Mouse (Mus musculus) stomach, embryonic 14.5 days (tissue): Measurements from ENCODE around the gene Ly6g. TPM values are rescaled to one million over a fixed set of nuclear protein-coding genes. Genes with fewer than 3 reads are reported as not detected.
"Not testable (repeated sequence)": the region's sequence is repeated elsewhere in the genome, so short reads cannot be mapped to it uniquely, and the experiment has no call there.

Experiments
- ATAC-seq: fragments of 200-750 bp; cut with Nextera tagmentation; 2 replicates; pipeline ENCODE4 v1.8.0; 2017; ENCODE audit warnings: low read depth, moderate TSS enrichment; ENCODE audit not compliant: insufficient number of reproducible peaks, insufficient read depth, low FRiP score
- H3K27ac ChIP-seq: fragments of 300-500 bp; sonication (generic); 2 replicates; pipeline ENCODE4 v1.5.1; 2014; ENCODE audit warnings: mild to moderate bottlenecking, low read length, moderate library complexity, mixed read lengths
- H3K27me3 ChIP-seq: fragments of 300-500 bp; sonication (generic); 2 replicates; pipeline ENCODE4 v1.6.1; 2014; ENCODE audit warnings: low read length, control low read depth, mixed read lengths; ENCODE audit not compliant: control insufficient read depth, insufficient read depth
- H3K36me3 ChIP-seq: fragments of 300-500 bp; sonication (generic); 2 replicates; pipeline ENCODE4 v1.6.1; 2014; ENCODE audit warnings: mild to moderate bottlenecking, control low read depth, low read length, moderate library complexity, mixed read lengths; ENCODE audit not compliant: control insufficient read depth, insufficient read depth
- H3K4me1 ChIP-seq: fragments of 300-500 bp; sonication (generic); 2 replicates; pipeline ENCODE4 v1.6.1; 2014; ENCODE audit warnings: low read length, control low read depth, mixed read lengths; ENCODE audit not compliant: control insufficient read depth, insufficient read depth
- H3K4me2 ChIP-seq: fragments of 300-500 bp; sonication (generic); replicated peaks from 2 replicates; pipeline ENCODE4 v1.6.1; 2014; ENCODE audit warnings: low read depth, low read length, control low read depth
- H3K4me3 ChIP-seq: fragments of 300-500 bp; sonication (generic); 2 replicates; pipeline ENCODE4 v1.5.1; 2014; ENCODE audit warnings: low read depth, low read length, control low read depth
- H3K9ac ChIP-seq: fragments of 300-500 bp; sonication (generic); replicated peaks from 2 replicates; pipeline ENCODE4 v1.6.1; 2014; ENCODE audit warnings: low read depth, mild to moderate bottlenecking, control low read depth, low read length, moderate library complexity, mixed read lengths
- H3K9me3 ChIP-seq: fragments of 300-500 bp; sonication (generic); 2 replicates; pipeline ENCODE4 v1.6.1; 2016; ENCODE audit warnings: low read depth, low read length, control low read depth; ENCODE audit not compliant: control insufficient read depth
- WGBS: fragments of 180-500 bp; shearing (Covaris S2); extraction: QIAGEN DNeasy Blood & Tissue Kit; methylation state at CpG from one replicate; pipeline ENCODE4 v1.1.7; 2014; 5-methylcytosine and 5-hydroxymethylcytosine counted together
- polyA plus RNA-seq: library from polyadenylated mRNA; unstranded; fragments of >200 nt; fragmentation: Nextera tagmentation; extraction: Ambion mirVana; gene quantifications from 2 replicates; pipeline ENCODE4 v1.2.1, GENCODE M21; 2014

Ly6g gene
- polyA plus RNA-seq, 1 experiment from 2014 or later: not detected

GRCm38 (mm10) chr15:75190560-75190959 is 35.5 kb downstream of the Ly6g start:
- H3K4me1 ChIP-seq, ATAC-seq, H3K4me3 ChIP-seq, H3K4me2 ChIP-seq, H3K27me3 ChIP-seq, H3K36me3 ChIP-seq, H3K27ac ChIP-seq, H3K9me3 ChIP-seq, H3K9ac ChIP-seq: not testable (repeated sequence)
- 7% methylated on average over 1 of the region's 3 CpGs for WGBS

Other genes with a start within 250 kb of the Ly6g start
- not detected in 2 replicates for gene Ly6i, start 171.8 kb upstream of the Ly6g start, polyA plus RNA-seq
- gene Ly6a, start 157.2 kb upstream of the Ly6g start, polyA plus RNA-seq: 3.8 and 4.2 TPM in 2 replicates
- 10.5 and 12.8 TPM in 2 replicates for gene Ly6c1, start 106.4 kb upstream of the Ly6g start, polyA plus RNA-seq
- gene Ly6c2, start 43.3 kb upstream of the Ly6g start, polyA plus RNA-seq: 1.4 and 2.1 TPM in 2 replicates
- gene BC025446, start 61.1 kb downstream of the Ly6g start, polyA plus RNA-seq: 1.1 and 1.3 TPM in 2 replicates
- gene Ly6f, start 113.2 kb downstream of the Ly6g start, polyA plus RNA-seq: not detected in 2 replicates